Mouse (Mus musculus) lung, embryonic 14.5 days (tissue): ENCODE results near the gene Ptov1. TPM values are rescaled to one million over a fixed set of nuclear protein-coding genes. Genes with fewer than 3 reads are reported as not detected.

Experiments
- ATAC-seq: fragments of 200-750 bp; cut with Nextera tagmentation; 2 replicates; pipeline ENCODE4 v1.8.0; 2017; ENCODE audit warnings: mild to moderate bottlenecking, moderate TSS enrichment, moderate library complexity; ENCODE audit not compliant: insufficient read depth
- DNase-seq: peaks from one replicate; pipeline ENCODE4 v3.0.0-alpha.2; 2015
- H3K27ac ChIP-seq: fragments of 300-500 bp; sonication (generic); 2 replicates; pipeline ENCODE4 v1.5.1; 2014; ENCODE audit warnings: low read depth, mild to moderate bottlenecking, moderate library complexity
- H3K27me3 ChIP-seq: fragments of 300-500 bp; sonication (generic); 2 replicates; pipeline ENCODE4 v1.6.1; 2014; ENCODE audit warnings: low read length, control low read depth; ENCODE audit not compliant: insufficient read depth
- H3K36me3 ChIP-seq: fragments of 300-500 bp; sonication (generic); 2 replicates; pipeline ENCODE4 v1.6.1; 2014; ENCODE audit warnings: control low read depth; ENCODE audit not compliant: insufficient read depth
- H3K4me1 ChIP-seq: fragments of 300-500 bp; sonication (generic); 2 replicates; pipeline ENCODE4 v1.6.1; 2014; ENCODE audit warnings: antibody characterized with exemption, control low read depth; ENCODE audit not compliant: insufficient read depth
- H3K4me2 ChIP-seq: fragments of 300-500 bp; sonication (generic); 2 replicates; pipeline ENCODE4 v1.6.1; 2014; ENCODE audit warnings: mild to moderate bottlenecking
- H3K4me3 ChIP-seq: fragments of 300-500 bp; sonication (generic); 2 replicates; pipeline ENCODE4 v1.5.1; 2014; ENCODE audit warnings: low read depth, low read length
- H3K9ac ChIP-seq: fragments of 300-500 bp; sonication (generic); 2 replicates; pipeline ENCODE4 v1.6.1; 2014
- H3K9me3 ChIP-seq: fragments of 300-500 bp; sonication (generic); 2 replicates; pipeline ENCODE4 v1.6.1; 2016; ENCODE audit warnings: low read depth, low read length, control low read depth
- CTCF ChIP-seq: IDR thresholded peaks from 2 replicates; pipeline ENCODE4 v1.5.1; 2016; ENCODE audit warnings: antibody characterized with exemption, low read depth
- WGBS: fragments of 180-500 bp; shearing (Covaris S2); extraction: QIAGEN DNeasy Blood & Tissue Kit; methylation state at CpG from one replicate; pipeline ENCODE4 v1.1.7; 2014; 5-methylcytosine and 5-hydroxymethylcytosine counted together
- polyA plus RNA-seq: library from polyadenylated mRNA; unstranded; fragments of >200 nt; fragmentation: Nextera tagmentation; extraction: Ambion mirVana; gene quantifications from 2 replicates; pipeline ENCODE4 v1.2.1, GENCODE M21; 2014

The Ptov1 gene
- polyA plus RNA-seq, 1 experiment from 2014 or later: 443 TPM

GRCm38 (mm10) chr7:44849416-44850111, 20.0 kb downstream of the Ptov1 start:
- ATAC-seq (peak; percentile 60), DNase-seq (peak; percentile 96)
- Histone ChIP-seq H3K4me1 (peaks cover 17% of the 10 kb centered on the region), H3K27ac (peak overlapping the region; percentile 98), H3K36me3 (peaks cover 48% of the 10 kb centered on the region), H3K4me2 (peak overlapping the region; percentile 76), H3K4me3 (peak overlapping the region; percentile 83), H3K27me3 (no peaks in the 10 kb centered on the region), H3K9ac (peak overlapping the region; percentile 84), H3K9me3 (no peaks in the 10 kb centered on the region)
- TF ChIP-seq CTCF: no peak
- WGBS: under 1% methylated on average over 41 of the region's 41 CpGs

DNA sequence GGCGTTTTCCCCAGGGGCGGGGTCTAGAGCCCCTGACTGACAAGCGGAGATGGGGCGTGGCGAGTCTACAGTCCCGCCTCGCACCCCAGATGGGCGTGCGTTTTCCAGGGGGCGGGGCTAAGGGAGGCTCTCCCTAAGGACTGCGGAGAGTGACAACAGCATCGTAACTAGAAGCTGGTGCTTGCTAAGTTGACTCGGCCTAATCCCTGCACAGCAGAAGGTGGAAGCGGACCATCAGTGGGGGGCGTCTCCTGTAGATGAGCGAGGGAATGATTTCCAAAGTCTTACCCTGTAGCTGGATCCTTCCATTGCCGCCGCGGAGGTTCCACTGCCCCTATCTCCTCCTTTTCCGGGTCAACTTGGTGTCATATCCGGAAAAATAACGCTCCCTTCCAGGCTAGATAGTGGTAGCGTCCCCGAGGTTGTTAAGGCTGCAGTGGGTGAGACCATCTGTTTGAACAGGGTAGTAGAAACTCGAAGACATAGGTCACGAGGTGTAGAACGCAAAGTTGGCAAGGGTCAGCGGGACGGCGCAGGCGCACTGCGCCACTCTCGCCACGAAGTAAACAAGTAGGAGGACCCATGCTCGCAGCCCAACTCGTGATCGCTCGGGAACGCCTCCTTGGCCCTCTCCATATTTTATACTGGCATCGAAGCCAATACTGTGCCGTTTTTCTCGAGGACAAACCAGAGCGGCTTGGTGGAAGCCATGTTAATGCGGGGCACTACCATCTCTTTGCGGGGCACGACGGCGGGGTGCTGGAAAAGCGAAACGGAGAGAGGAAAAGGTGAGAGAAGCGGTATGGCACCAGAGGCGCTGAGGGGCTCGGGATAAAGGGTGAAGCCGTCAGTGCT, 20.8 kb downstream of the Ptov1 start, which contains the start of the genes Akt1s1 and Tbc1d17:
Gene Akt1s1 (plus strand): TSS at position 431 of the 855 bp plus-strand sequence.
Gene Tbc1d17 (minus strand): TSS at position 519 of the 855 bp plus-strand sequence.
- DNase-seq: peak; percentile 99
- peak within 1 kb of the TSS; percentile 76 for H3K4me2 ChIP-seq
- peak within 1 kb of the TSS; percentile 98 for H3K27ac ChIP-seq
- no peaks in the 10 kb centered on the region for H3K9me3 ChIP-seq
- H3K27me3 ChIP-seq: no peaks in the 10 kb centered on the region
- peaks cover 12% of the 10 kb centered on the region for H3K4me1 ChIP-seq
- peaks cover 53% of the 10 kb centered on the region for H3K36me3 ChIP-seq
- peak within 1 kb of the TSS; percentile 83 for H3K4me3 ChIP-seq
- TF ChIP-seq CTCF: no peak
- WGBS: under 1% methylated on average over 54 of the region's 54 CpGs
- peak; percentile 84 for ATAC-seq
- peak within 1 kb of the TSS; percentile 84 for H3K9ac ChIP-seq

- 64% methylated on average over 5 of the region's 5 CpGs for WGBS
Measured at GRCm38 (mm10) chr7:44847772-44848171, 21.8 kb downstream of the Ptov1 start.

DNA sequence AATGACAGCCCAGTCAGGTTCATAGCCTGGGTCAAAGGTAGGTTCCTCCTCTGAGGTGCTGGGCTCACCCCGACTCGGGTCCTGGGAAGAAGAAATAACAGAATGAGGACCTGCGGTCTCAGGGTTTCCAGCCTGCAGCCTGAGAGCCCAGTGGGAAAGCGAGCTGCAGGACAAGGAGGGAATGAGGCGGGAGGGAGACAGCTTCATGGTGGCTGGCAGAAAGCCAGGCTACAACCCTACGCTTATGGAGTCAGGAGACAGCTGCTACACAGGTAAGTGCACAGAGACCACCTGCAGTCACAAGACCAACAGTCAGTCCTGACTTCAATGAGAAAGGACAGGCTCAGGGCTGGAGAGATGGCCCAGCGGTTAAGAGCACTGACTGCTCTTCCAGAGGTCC, 22.8 kb downstream of the Ptov1 start:
- H3K36me3 ChIP-seq: peaks cover 54% of the 10 kb centered on the region
- DNase-seq (no peak), ATAC-seq (no peak)
- no peak overlapping the region for H3K9ac ChIP-seq
- WGBS: 91% methylated on average over 7 of the region's 7 CpGs
- no peaks in the 10 kb centered on the region for H3K9me3 ChIP-seq
- no peaks in the 10 kb centered on the region for H3K27me3 ChIP-seq
- no peak overlapping the region for H3K27ac ChIP-seq
- peaks cover 7% of the 10 kb centered on the region; the same call in 1 of the 2 replicates for H3K4me1 ChIP-seq
- H3K4me3 ChIP-seq: no peak overlapping the region
- no peak overlapping the region for H3K4me2 ChIP-seq
- no peak for TF ChIP-seq CTCF

More at GRCm38 (mm10) chr7:44847772-44848171, 21.8 kb downstream of the Ptov1 start:
- DNase-seq (no peak), ATAC-seq (no peak)
- Histone ChIP-seq H3K4me1 (peaks cover 7% of the 10 kb centered on the region; the same call in 1 of the 2 replicates), H3K9ac (peak overlapping the region; percentile 43), H3K36me3 (peaks cover 54% of the 10 kb centered on the region), H3K9me3 (no peaks in the 10 kb centered on the region), H3K27me3 (no peaks in the 10 kb centered on the region), H3K4me3 (peak overlapping the region; percentile 83), H3K4me2 (peak overlapping the region; percentile 76), H3K27ac (peak overlapping the region; percentile 6; the same call in 1 of the 2 replicates)
- no peak for TF ChIP-seq CTCF

DNA sequence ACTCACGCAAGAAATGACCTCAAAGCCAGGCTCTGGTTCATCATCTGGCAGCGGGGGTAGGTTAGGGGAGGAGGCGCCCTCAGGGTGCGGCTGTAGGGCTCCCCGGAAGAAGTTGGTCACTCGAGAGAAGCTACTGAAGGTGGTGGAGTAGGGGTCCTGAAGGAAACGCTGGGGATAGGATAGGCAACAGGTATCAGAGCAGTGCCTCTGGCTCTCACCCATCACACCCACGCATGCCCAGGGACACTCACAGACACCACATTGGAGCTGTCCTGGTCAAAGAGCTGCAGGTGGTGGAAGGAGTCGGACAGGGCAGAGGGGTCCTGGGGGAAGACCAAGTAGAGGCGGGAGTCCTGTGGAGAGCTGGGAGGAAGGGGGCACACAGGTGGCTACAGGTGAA, 24.6 kb downstream of the Ptov1 start:
- Histone ChIP-seq H3K4me2 (no peak overlapping the region), H3K4me3 (no peak overlapping the region), H3K27ac (no peak overlapping the region), H3K36me3 (peaks cover 62% of the 10 kb centered on the region), H3K9ac (no peak overlapping the region), H3K4me1 (peaks cover 7% of the 10 kb centered on the region; the same call in 1 of the 2 replicates), H3K27me3 (peaks cover 7% of the 10 kb centered on the region; the same call in 1 of the 2 replicates), H3K9me3 (no peaks in the 10 kb centered on the region)
- WGBS: 90% methylated on average over 10 of the region's 10 CpGs
- no peak for ATAC-seq
- TF ChIP-seq CTCF: no peak
- DNase-seq: no peak

DNA sequence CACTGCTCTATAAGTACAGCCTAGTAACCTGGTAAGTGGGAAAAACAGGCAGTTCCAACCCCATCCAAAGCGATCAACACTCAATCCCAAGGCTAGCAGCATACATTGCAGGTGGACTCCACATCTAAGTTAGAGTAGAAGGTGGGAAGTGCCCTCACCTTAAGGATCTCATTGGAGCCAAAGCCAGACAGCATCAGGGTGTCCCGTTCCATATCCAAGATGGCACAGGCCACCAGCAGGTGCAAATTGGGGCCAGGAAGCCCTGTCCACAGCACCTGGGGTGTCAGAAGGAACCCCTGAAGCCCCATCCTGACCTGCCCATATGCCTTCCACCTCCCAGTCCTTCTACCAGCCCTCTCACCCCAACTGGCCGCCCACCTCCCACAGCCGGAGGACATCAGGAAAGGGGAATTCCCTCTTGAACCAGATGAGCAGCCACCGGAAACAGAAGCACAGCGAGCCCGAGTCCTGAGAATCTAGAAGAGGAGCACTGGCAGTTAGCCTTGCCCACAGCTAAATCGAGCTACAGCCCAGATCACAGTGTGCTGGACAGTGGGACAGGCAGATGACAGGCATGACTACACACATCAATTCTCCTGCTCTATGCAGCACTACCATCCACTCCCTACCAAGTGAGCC, 27.6 kb downstream of the Ptov1 start:
- Histone ChIP-seq H3K9ac (no peak overlapping the region), H3K27ac (no peak overlapping the region), H3K36me3 (peaks cover 62% of the 10 kb centered on the region), H3K9me3 (no peaks in the 10 kb centered on the region), H3K4me3 (no peak overlapping the region), H3K4me1 (no peaks in the 10 kb centered on the region), H3K27me3 (peaks cover 15% of the 10 kb centered on the region), H3K4me2 (no peak overlapping the region)
- ATAC-seq (no peak), DNase-seq (no peak)
- 83% methylated on average over 8 of the region's 8 CpGs for WGBS
- no peak for TF ChIP-seq CTCF
